Mouse (Mus musculus) neural tube, embryonic 10.5 days (tissue): Measurements from ENCODE around the gene Sprn.
A peak's percentile ranks its signal among the peaks of the same experiment; 100 is the strongest.

Experiments
- DNase-seq: peaks from one replicate; pipeline ENCODE4 v3.0.0-alpha.2; 2017; ENCODE audit warnings: low spot score; ENCODE audit errors: extremely low spot score

Sprn gene

DNA sequence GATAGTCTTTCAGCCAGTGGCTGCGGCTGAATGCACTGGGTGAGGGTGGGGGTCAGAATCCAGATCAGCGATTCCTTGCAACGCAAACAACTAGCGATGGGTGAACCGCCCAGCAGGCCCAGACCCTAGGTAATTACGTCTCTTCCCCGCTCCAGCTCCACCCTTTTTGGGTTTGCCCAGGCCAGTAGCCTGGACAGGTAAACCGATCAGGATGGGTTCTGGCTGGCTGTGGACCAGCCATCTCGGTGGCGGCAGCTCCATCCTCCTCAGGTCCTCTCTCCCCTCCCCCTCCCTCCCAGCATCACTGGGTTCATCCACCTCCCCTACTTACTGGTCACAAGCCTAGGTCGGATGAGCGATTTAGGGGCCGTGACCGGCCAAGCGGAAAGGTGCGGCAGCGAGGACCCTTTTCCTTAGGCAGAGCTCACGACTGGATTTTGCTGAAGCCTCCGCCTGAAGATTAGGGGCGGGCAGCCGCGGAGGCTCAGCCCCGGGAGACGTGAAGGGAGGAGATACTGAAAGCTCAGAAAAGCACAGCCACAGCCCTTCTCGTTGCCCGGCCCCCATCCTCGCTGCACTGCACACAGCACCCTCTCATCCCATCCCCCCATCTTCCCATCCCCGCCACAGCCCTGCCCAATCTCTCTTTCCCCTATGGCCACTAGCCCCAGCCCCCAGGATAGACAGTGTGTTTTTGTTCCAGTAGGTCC is at the start of gene Sprn:
Sprn (minus strand) TSS at position 660 of the 710 bp plus-strand sequence.
- peak; percentile 26 for DNase-seq

DNA sequence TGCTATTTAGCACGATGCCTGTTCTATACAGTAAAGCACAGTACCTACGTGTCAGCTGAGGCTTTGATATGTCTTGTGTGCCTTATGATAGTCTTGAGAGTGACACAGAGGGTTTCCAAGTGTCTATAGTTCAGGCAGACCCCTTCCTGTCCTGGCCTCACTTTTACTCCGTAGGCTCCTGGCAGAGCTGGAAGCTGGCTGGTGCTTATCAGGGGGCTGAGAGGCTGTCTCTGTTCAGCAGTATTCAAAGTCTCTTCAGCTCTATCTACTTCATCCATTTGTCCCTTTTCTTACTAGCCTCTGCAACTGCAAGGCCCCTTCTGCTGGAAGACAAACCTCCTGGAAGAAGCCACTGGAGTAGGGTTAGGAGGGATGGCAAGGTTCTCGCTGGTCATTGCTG is 46.4 kb upstream of the Sprn start:
- DNase-seq: no peak

DNA sequence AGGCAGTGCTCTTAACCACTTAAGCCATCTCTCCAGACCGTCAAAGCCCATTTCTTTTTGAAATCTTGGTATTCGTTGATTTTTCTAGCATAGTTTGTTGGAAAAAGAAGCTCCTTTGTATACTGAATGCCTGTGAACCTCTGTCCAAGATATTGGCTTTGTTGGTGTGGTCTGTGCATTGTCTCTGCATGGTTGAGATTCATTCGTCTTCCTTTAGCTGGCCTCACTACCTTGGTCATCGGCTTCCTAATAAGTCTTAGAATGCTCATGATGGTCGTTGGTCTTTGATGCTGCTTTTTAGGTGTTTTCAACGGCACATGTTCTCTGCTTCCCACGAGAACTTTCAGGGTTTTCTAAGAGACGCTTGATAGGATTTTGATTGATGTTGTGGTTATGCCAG is 41.3 kb upstream of the Sprn start:
- no peak for DNase-seq

DNA sequence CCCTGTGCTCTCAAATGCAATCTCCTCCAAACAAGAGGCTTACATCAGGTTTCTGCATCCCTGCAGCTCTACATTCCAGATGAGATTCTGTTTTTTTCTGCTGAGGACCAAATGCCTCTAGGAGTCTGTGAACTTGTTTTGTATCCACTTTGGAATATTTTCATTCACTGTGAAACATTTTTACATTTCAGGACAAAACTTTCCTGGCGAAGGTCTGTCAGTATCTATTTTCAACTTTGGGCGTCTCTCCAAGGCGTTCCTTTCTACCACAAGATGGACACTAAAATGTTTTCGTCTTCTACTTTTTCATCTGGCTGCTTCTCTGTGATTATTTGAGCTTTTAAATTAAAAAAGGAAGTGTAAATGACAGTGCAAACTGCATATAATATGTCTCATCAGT is 39.4 kb upstream of the Sprn start:
- no peak for DNase-seq

DNA sequence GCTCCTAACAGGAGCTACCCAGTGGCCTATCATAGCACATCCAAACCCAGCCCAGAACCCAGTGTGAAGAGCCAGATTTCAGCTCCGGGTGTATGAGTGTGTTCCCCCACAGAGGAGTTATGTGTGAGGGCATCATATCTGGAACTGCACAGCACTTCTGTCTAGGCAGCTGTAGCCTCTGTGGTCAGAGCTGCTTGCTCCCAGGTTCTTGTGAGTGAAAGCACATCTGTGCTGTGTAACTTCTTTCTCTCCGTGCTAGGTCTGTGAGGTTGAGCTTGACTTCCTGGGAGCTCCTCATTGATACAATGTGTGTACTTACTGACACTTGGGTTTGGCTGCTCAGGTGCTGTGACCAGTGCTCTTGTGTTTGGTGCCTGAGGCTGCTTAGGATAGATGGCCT is 38.2 kb upstream of the Sprn start:
- DNase-seq: no peak

DNA sequence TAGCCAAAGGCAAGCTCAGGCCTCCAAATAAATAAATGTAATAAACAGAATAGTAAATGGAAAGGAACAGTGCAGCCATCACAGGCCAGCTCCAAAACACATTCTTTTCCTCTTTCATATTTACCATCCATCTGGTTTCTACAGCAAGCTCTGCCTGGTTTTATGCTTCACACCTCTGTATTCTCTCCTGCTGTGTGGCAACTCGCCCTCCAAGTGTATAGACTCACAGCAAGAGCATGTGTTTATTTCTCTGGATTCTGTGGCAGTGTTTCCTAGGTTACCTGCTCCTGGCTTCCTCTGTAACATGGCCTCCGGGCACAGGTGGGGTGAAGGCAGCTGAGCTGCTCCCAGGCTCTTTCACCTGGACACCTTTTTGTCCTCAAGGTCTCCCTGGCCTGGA is 37.8 kb upstream of the Sprn start:
- DNase-seq: no peak

DNA sequence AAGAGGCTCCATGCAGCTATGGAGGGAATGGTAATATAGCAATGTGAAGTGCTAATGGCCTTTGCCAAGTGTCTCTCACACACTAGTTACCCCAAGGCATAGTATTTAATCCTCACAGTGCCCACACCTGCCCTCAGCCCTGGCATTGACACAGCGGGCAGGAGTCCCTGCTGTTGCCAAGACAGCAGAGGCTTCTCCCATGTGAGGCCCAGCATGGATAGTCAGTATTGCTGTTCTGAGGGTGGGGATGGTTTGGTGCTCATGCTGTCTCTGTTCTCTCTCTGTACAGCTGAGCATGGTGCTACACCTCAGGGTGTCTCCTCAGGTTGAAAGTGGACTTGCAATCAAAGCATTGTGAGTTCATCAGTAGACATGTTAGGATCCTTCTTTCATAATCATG is 35.8 kb upstream of the Sprn start:
- DNase-seq: no peak

DNA sequence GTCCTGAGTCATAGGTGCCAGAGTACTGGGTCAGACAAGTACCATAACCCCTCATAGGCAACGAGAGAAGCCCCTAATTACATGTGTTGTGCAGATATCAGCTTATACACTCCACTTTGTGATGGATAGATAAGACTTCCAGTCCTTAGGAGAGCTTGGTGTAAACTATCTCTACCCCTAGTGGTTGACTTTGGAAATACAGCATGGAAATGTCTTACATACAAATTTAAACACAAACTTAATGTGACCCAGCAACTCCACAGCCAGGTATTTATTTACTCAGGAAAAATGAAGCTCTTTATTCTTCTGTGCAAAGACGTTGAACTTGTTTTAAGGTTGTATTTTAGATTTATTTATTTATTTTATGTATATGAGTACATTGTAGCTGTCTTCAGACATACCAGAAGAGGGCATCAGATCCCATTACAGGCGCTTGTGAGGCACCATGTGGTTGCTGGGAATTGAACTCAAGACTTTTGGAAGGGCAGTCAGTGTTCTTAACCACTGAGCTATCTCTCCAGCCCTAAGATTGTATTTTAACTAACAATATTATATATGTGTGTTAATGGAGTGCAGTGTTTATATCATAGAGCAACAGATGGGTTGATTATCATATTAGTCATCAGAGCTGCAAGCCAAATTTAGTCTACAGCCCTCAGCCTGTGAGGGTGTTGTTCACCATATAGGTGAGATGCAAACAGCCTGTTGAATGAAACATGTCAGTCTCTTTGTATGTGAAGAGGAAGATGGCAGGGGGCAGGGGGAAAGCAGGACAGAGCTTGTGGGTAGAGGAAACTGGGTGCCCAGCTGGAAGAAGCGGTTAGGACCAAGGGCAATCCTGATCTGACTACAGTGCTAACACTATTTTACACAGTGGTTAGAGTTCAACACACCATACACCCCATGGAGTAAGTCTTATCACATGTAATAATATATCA is 34.0 kb upstream of the Sprn start:
- DNase-seq: no peak

DNA sequence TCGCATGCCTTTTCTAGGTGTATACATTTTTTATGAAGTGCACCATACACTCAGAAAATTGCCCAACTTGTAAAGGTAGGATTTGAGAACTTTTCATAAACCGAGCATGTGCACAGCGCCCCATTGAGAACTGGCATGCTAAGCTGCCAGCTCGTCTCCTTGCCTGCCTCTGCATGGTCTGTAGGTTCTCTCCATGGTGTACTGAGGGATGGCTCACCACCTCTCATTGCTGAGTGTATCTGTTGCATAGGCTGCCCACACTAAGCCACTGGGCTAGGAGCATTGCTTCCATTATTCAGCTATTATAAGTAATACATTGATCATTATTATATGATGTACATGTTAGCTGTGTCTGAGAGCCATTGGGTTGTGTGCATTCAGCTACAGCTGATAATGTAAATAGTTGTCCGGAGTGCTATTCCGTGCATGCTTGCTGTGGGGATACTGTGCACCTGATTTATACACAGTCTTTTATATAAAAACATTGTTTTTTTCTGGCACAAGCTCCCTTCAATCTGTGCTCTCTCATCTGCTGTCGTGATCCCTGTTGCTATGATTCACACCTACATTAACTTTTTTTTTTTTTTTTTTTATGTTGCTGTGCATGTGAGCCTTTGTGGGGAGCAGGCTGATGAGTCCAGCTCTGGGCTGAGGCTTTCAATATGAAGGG is 33.2 kb upstream of the Sprn start:
- no peak for DNase-seq

DNA sequence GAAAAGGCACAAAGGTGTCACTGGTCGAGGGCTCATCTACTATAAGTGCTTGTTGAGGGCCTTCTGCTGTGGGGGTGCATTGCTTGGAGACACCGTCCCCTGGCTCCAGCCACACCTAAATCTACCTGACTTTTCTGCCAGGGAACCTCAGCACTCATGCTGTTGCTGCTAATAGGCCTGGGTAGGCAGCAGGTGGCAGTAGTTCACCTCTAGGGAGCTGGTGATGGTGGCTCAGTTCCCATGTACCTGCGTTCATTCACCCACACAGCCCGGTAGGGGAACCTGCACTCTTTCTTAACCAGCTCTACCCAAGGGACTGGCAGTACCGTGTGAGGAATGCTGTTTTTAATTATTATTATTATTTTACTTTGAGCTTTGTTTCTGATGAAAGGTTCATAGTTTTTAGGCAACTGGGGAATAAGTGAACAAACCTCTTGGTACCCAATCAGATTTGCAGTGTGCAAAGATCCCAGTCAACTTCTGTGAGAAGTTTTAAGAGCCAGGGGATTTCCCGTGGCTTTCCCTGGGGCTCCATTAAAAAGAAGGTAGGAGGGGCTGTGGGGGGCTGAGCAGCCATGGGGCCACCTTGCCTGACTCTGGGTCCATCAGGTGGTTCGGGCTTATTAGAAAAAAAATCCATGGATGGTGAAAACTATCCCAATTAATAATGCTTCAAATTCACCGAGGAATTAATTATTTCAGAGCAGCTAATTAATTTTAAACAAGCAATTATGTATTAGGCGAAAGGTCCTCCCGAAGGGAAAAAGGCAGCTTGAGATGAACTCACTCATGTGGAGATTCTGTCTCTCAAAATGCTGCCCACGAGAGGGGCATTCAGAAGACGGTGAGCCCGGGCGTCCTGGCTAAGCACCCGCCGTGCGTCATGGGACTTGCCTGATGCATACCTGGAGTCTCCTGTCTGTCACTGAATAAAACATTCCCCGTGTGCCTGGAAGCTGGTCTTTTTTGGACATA is 32.3 kb upstream of the Sprn start:
- DNase-seq: no peak

DNA sequence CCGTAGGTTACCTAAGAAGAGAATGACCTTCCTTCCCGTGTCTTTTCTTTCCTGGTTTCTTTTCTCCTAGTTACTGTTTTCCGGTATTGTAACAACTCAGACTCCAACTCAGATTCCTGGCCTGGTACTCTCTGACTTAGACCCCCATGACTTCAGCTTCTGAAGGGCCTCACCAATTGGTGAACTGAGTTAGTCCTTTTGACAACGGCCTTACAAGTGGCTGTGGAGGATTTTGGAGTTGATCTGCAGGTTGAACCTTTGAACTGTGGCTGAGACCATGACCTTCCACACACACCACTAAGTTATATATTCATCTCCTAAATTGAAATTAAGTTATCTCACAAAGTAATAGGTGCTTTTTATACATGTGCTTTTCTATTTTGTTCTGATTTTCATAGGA is 29.5 kb upstream of the Sprn start:
- DNase-seq: no peak

DNA sequence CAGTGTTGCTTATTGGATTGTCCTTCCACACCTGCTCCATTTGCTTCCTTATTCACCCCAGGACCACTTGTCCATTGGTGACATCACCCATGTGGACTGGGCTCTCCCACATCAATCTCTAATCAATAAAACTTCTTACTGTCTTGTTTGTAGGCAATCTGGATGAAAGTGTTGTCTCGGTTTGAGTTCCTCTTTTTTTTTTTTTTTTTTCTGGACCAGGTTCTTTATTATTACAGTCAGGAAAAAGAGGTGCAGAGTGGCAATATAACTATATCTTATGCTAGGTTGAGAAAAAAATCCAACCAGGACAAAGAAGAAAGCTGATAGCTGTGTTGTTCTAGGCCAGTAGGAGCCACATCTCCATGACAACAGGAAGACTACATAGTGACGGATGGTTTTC is 26.0 kb upstream of the Sprn start:
- DNase-seq: no peak

DNA sequence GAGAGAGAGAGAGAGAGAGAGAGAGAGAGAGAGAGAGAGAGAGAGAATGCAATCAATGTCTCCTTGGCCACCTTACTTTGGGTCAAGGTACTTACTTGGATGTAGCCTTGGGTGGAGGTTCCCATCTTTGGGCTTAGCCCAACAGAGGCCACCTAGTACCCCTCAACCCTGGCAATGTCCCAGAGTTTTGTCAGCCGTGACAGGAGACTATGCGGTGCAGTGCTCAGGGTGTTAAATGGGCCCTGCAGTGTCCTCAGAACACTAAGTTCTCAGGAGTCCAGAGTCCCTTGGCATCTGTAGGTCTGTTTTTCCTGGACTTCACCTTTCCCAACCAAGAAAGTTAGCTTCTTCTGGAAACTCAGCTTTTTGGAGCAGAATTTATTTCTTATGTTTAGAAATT is 24.5 kb upstream of the Sprn start:
- no peak for DNase-seq

DNA sequence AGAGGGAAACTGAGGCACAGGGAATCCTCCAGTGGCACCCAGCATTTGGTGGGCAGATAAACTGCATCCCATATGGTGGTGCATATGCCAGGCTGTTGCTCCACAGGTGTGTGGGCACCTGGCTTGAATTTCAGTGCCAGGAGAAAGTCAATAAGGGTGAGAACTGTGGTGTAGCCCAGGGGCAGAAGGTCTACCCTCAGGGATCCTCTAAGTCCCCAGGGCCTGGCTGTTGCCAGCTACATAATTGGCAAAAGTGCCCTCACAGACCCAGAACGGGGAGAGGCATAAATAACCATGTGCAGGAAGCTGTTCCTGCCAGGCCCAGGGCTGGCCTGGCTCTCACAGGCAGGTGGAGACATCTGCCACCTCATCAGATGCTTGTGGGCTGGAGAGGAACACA is 18.3 kb upstream of the Sprn start, which contains the start of gene Olfr523:
Olfr523 (plus strand) TSS at position 282 of the 400 bp plus-strand sequence.
- DNase-seq: no peak

DNA sequence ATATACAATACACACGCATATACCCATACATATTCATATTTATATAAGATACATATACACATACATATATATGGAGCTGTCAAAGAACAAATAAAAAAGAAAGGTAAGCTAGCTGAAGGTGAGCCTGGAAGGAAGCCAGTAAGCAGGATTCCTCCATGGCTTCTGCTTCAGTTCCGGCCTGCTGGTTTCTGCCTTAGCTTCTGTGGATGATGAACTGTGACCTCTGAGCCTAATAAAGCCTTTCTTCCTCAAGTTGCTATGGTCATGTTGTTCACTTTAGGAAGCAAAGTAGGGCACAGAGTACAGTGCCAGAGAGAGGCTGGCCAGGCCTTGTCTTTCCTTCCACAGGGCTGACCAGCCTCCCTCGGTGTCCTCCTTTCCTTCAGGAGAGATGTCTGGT is 16.2 kb upstream of the Sprn start:
- DNase-seq: no peak

DNA sequence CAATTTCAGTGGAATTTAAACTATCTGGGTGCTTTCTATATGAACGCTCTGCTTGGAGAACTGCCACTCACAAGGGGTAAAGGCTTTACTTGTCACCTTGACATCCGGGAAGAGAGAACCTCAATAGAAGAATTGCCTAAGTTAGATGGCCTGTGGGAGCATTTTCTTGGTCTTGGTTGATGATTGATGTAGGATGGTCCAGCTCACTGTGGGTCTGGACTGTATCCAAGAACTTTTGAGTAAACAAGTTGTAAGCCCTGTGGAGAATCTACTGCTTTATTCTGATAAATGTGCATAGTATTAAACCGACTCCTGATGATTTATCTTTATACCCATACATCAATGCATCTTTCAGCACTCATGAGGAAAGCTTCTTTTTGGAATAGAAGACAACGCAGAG is 14.7 kb upstream of the Sprn start:
- DNase-seq: no peak

DNA sequence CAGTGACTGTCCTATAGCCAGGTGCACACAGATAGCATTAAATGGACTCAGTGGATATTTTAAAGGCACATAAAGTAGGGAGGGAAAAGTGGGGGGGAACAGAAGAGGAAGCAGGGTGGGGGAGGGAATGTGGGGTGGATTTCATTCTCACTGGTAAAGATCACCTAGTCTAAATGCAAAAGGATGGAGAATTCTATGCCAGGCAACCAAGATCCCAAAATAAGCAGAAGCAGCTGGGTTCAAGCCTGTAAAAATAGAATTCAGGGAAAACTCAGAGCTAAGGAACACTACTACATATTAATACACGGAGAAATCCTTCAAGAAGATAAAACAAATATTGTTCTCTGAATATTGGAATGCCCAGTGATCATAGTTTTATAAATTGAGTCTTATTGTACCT is 13.3 kb upstream of the Sprn start:
- DNase-seq: no peak

DNA sequence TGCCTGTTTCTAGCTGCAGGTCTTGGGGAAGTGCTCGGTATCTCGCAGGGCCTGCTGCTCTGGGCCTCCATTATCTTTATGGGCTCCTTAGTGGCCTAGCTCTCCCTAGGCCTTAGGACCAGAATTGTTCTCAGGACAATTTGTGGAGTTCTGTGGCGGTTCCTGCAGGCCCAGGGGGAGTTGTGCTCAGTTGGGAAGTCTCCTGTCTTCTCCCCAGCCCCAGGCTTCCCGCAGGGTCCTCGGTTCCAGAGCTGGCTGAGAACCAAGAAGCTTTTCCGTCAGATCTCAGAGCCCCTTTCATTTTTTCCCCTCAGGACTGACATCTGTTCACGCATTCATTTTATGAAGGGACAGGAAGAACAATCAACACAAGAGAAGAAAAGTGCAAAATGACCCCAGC is 10.0 kb upstream of the Sprn start, which contains the start of gene Olfr522:
Olfr522 (minus strand) TSS at position 101 of the 400 bp plus-strand sequence.
- no peak for DNase-seq

DNA sequence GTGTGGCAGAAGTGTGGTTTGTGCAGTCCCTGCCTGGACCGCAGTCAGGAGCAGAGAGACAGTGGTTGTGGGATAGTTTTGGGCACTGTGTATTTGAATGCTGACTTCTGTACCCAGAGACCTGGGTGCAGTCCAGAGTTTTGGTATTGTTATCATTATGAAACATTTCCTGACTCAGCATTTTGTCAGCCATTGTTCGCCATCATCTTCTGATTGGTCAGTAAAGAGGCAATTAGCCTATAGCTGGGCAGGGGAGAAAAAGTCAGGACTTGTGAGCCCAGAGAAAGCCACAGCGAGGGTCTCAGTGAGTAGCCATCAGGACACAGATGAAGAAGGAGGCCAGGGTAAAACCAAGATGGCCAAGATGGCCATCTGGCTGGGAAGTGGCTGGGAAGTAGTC is 5.7 kb upstream of the Sprn start:
- no peak for DNase-seq

DNA sequence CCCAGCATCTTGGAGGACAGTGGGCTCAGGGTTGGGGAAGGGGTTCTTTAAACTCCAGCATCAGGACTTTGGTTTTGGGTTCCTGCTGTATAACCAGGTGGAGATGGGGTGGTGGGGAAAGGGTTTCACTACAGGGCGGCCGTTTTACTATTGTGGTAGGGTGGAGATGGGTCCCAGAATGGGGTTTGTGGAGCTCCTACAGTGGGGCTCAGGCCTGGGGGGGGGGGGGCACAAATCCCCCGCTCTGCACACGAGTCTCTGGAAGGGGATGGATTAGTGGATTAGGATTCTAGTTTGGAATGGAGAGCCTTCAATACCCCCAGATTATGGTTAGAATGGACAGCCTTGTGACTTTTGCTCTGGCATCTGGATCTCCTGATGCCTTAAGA is 854 bp downstream of the Sprn start:
- no peak for DNase-seq

DNA sequence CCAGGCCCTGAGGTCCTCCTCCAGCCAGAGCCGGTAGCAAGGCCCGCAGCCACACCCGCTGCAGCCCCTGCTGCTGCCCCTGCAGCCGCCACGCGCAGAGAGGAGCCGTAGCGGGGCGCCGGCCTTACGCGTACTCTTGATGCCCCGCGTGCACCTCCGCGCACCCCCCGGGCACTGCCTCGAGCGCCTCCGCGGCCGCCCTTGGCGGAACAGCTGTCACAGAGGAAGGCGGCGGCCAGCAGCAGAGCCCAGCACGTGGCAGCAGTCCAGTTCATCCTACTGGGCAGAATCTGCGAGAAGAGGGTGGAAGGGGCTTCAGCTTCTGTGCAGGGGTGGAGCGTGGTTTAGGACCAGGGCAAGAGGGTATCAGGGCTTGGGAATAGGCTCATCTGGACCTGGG is 1.3 kb downstream of the Sprn start:
- DNase-seq: peak; percentile 37
